Mouse (Mus musculus) CH12.LX (cell line): Measurements from ENCODE around the gene Hykk. TPM values are rescaled to one million over a fixed set of nuclear protein-coding genes. Genes with fewer than 3 reads are reported as not detected.

ENCODE experiments used
- DNase-seq: peaks from one replicate; pipeline ENCODE4 v3.0.0-alpha.2; 2013; ENCODE audit errors: extremely low read depth
- H3K27ac ChIP-seq: 2 replicates; pipeline ENCODE4 v1.5.1; 2012; ENCODE audit warnings: low read depth, mild to moderate bottlenecking, control low read depth, moderate library complexity; ENCODE audit not compliant: insufficient read depth
- H3K27me3 ChIP-seq: replicated peaks from 2 replicates; pipeline ENCODE3; 2012; ENCODE audit warnings: inconsistent platforms
- H3K36me3 ChIP-seq, 2 experiments: replicated peaks in 1 of 2; 2 replicates each; pipeline versions ENCODE3 to v1.6.1; 2012; ENCODE audit warnings: inconsistent platforms in 1 of 2, low read length in 1 of 2, mild to moderate bottlenecking in 1 of 2, mixed read lengths in 1 of 2, moderate library complexity in 1 of 2; ENCODE audit not compliant: control insufficient read depth in 1 of 2, insufficient read depth in 1 of 2
- H3K4me1 ChIP-seq, 2 experiments: 2 replicates each; pipeline ENCODE4 v1.6.1; 2012; ENCODE audit warnings: inconsistent platforms in 1 of 2, moderate library complexity in 1 of 2; ENCODE audit not compliant: insufficient read depth in 2 of 2, control insufficient read depth in 1 of 2
- H3K4me2 ChIP-seq: 2 replicates; pipeline ENCODE4 v1.6.1; 2012; ENCODE audit warnings: low read depth, mild to moderate bottlenecking, control low read depth; ENCODE audit not compliant: poor library complexity, insufficient read depth, severe bottlenecking
- H3K4me3 ChIP-seq, 3 experiments: fragments of 150-350 bp in 1 of 3; sonication (generic) in 1 of 3; replicated peaks in 1 of 3; 2 replicates each; pipeline versions ENCODE3 to v1.5.1; 2011 to 2012; ENCODE audit warnings: low read depth in 2 of 3, low read length in 2 of 3, mild to moderate bottlenecking in 2 of 3, moderate library complexity in 2 of 3, control low read depth in 1 of 3, improper control_type of control experiment in 1 of 3, inconsistent platforms in 1 of 3, mixed read lengths in 1 of 3; ENCODE audit not compliant: poor library complexity in 1 of 3
- H3K79me2 ChIP-seq: replicated peaks from 2 replicates; pipeline ENCODE4 v1.6.1; 2012; ENCODE audit warnings: mild to moderate bottlenecking, moderate library complexity; ENCODE audit not compliant: control insufficient read depth, poor library complexity, insufficient read depth, severe bottlenecking; ENCODE audit errors: extremely low read depth
- H3K9ac ChIP-seq: 2 replicates; pipeline ENCODE4 v1.6.1; 2012; ENCODE audit warnings: low read depth, mild to moderate bottlenecking, control low read depth, moderate library complexity; ENCODE audit not compliant: insufficient read depth
- H3K9me3 ChIP-seq: replicated peaks from 2 replicates; pipeline ENCODE3; 2012; ENCODE audit warnings: low read length, inconsistent platforms, mixed read lengths
- BHLHE40 ChIP-seq: IDR thresholded peaks from 2 replicates; pipeline ENCODE4 v1.6.1; 2011; ENCODE audit warnings: mild to moderate bottlenecking, low read depth, low read length, improper control_type of control experiment
- CHD2 ChIP-seq: IDR thresholded peaks from 2 replicates; pipeline ENCODE4 v1.6.1; 2011; ENCODE audit warnings: low read length, improper control_type of control experiment
- E2F4 ChIP-seq: IDR thresholded peaks from 2 replicates; pipeline ENCODE4 v1.6.1; 2011; ENCODE audit warnings: low read depth, low read length, improper control_type of control experiment; ENCODE audit not compliant: insufficient replicate concordance
- GABPA ChIP-seq: IDR thresholded peaks from 2 replicates; pipeline ENCODE4 v1.6.1; 2012; ENCODE audit warnings: low read depth, low read length, improper control_type of control experiment, inconsistent platforms; ENCODE audit not compliant: insufficient replicate concordance
- JUND ChIP-seq: conservative IDR thresholded peaks from 2 replicates; pipeline ENCODE4 v1.6.1; 2011; ENCODE audit warnings: low read depth, low read length, improper control_type of control experiment
- MAFK ChIP-seq: IDR thresholded peaks from 2 replicates; pipeline ENCODE4 v1.6.1; 2011; ENCODE audit warnings: low read length, improper control_type of control experiment; ENCODE audit not compliant: insufficient replicate concordance
- MAX ChIP-seq: IDR thresholded peaks from 2 replicates; pipeline ENCODE4 v1.6.1; 2011; ENCODE audit warnings: low read length, improper control_type of control experiment
- MEF2A ChIP-seq: IDR thresholded peaks from 2 replicates; pipeline ENCODE4 v1.6.1; 2014; ENCODE audit warnings: low read depth, mild to moderate bottlenecking, inconsistent platforms, low read length, improper control_type of control experiment, borderline replicate concordance
- MXI1 ChIP-seq: IDR thresholded peaks from 2 replicates; pipeline ENCODE4 v1.6.1; 2011; ENCODE audit warnings: mild to moderate bottlenecking, low read depth, low read length, improper control_type of control experiment
- NELFE ChIP-seq: IDR thresholded peaks from 2 replicates; pipeline ENCODE4 v1.6.1; 2011; ENCODE audit warnings: low read depth, low read length, improper control_type of control experiment
- NRF1 ChIP-seq: IDR thresholded peaks from 2 replicates; pipeline ENCODE4 v1.6.1; 2014; ENCODE audit warnings: low read depth, mild to moderate bottlenecking, inconsistent platforms, low read length, improper control_type of control experiment, moderate library complexity
- PAX5 ChIP-seq: IDR thresholded peaks from 2 replicates; pipeline ENCODE4 v1.6.1; 2012; ENCODE audit warnings: low read length, inconsistent platforms, mixed read lengths
- POLR2AphosphoS2 ChIP-seq: IDR thresholded peaks from 2 replicates; pipeline ENCODE4 v1.6.1; 2011; ENCODE audit warnings: low read depth, low read length, improper control_type of control experiment
- RCOR1 ChIP-seq: conservative IDR thresholded peaks from 2 replicates; pipeline ENCODE4 v1.6.1; 2012; ENCODE audit warnings: low read depth, mild to moderate bottlenecking, inconsistent platforms, low read length, improper control_type of control experiment
- SIN3A ChIP-seq: IDR thresholded peaks from 2 replicates; pipeline ENCODE4 v1.6.1; 2012; ENCODE audit warnings: low read length, improper control_type of control experiment, inconsistent platforms
- SMC3 ChIP-seq: IDR thresholded peaks from 2 replicates; pipeline ENCODE4 v1.6.1; 2011; ENCODE audit warnings: low read depth, low read length, improper control_type of control experiment
- TBP ChIP-seq: conservative IDR thresholded peaks from 2 replicates; pipeline ENCODE4 v1.6.1; 2011; ENCODE audit warnings: low read depth, low read length, improper control_type of control experiment
- TCF12 ChIP-seq: IDR thresholded peaks from 2 replicates; pipeline ENCODE4 v1.6.1; 2014; ENCODE audit warnings: low read depth, mild to moderate bottlenecking, inconsistent platforms, low read length, improper control_type of control experiment
- UBTF ChIP-seq: IDR thresholded peaks from 2 replicates; pipeline ENCODE4 v1.6.1; 2012; ENCODE audit warnings: low read depth, mild to moderate bottlenecking, inconsistent platforms, low read length, improper control_type of control experiment, moderate library complexity
- USF1 ChIP-seq: IDR thresholded peaks from 2 replicates; pipeline ENCODE4 v1.6.1; 2014; ENCODE audit warnings: low read depth, mild to moderate bottlenecking, inconsistent platforms, low read length, improper control_type of control experiment
- ZKSCAN1 ChIP-seq: IDR thresholded peaks from 2 replicates; pipeline ENCODE4 v1.6.1; 2012; ENCODE audit warnings: low read depth, inconsistent platforms, low read length, improper control_type of control experiment, borderline replicate concordance
- ZNF384 ChIP-seq: IDR thresholded peaks from 2 replicates; pipeline ENCODE4 v1.6.1; 2012; ENCODE audit warnings: low read depth, low read length, improper control_type of control experiment, inconsistent platforms
- dilution Hi-C: fragments of 300-500 bp; cut with MboI; formaldehyde crosslinking; loops from 2 replicates; pipeline ENCODE4 v1.14.3; 2020; ENCODE audit warnings: low sequenced_read_pairs; ENCODE audit not compliant: extremely low pct_unique_long_range_greater_than_20kb, extremely low pct_ligation_motif_present
- in situ Hi-C: fragments of 300-500 bp; cut with MboI; formaldehyde crosslinking; loops from 3 replicates; pipeline ENCODE4 v1.14.3; 2019; ENCODE audit warnings: low sequenced_read_pairs, low pct_ligation_motif_present, low pct_unique_long_range_greater_than_20kb, mixed read lengths
- polyA plus RNA-seq: library from polyadenylated mRNA; unstranded; fragments of >175 nt; gene quantifications from 2 replicates; pipeline ENCODE4 v1.2.1, GENCODE M21; 2012; ENCODE audit warnings: low read depth; ENCODE audit not compliant: insufficient read length
- total RNA-seq, 2 experiments: library from RNA; depleted of rRNA; stranded (reverse); fragments of 300-350 nt in 1 of 2; fragments of >200 nt in 1 of 2; gene quantifications; 2 replicates each; pipeline ENCODE4 v1.2.3; 2012 to 2014

Hykk gene
- total and polyA plus RNA-seq, 3 experiments, result 0.15 to 0.23 (median 0.17) TPM

- no peaks in the 10 kb centered on the region; a peak in 1 of 4 replicates for H3K4me1 ChIP-seq
- no peak overlapping the region for H3K9ac ChIP-seq
- no peak overlapping the region for H3K4me3 ChIP-seq
- H3K9me3 ChIP-seq, result peaks cover 6% of the 10 kb centered on the region
- in situ Hi-C loops, result no loop called here
- no peaks in the 10 kb centered on the region for H3K36me3 ChIP-seq
- TF ChIP-seq MAX, result no peak
- no peak for TF ChIP-seq RCOR1
- no peak for TF ChIP-seq NRF1
- no peak for TF ChIP-seq UBTF
- TF ChIP-seq NELFE, result no peak
- no peak for DNase-seq
- dilution Hi-C loops, result no loop called here
- no peak overlapping the region for H3K4me2 ChIP-seq
- no peaks in the 10 kb centered on the region for H3K79me2 ChIP-seq
- no peak overlapping the region for H3K27ac ChIP-seq
- H3K27me3 ChIP-seq, result no peaks in the 10 kb centered on the region
Observed at GRCm38 (mm10) chr9:54918781-54919180, 1.7 kb downstream of the Hykk start.

- Histone ChIP-seq H3K4me3 (no peak overlapping the region), H3K9me3 (peaks cover 6% of the 10 kb centered on the region), H3K9ac (no peak overlapping the region), H3K4me1 (no peaks in the 10 kb centered on the region; a peak in 1 of 4 replicates), H3K27ac (no peak overlapping the region), H3K27me3 (no peaks in the 10 kb centered on the region), H3K79me2 (no peaks in the 10 kb centered on the region), H3K4me2 (no peak overlapping the region), H3K36me3 (no peaks in the 10 kb centered on the region)
- in situ Hi-C loops, result no loop called here
- no peak for TF ChIP-seq MXI1
- no peak for TF ChIP-seq GABPA
- TF ChIP-seq POLR2AphosphoS2, result no peak
- TF ChIP-seq USF1, result no peak
- TF ChIP-seq NELFE, result no peak
- TF ChIP-seq ZNF384, result no peak
- no peak for TF ChIP-seq MAFK
- no peak for TF ChIP-seq CHD2
- no peak for TF ChIP-seq SIN3A
- no peak for TF ChIP-seq E2F4
- TF ChIP-seq BHLHE40, result no peak
- TF ChIP-seq MAX, result no peak
- TF ChIP-seq SMC3, result no peak
- TF ChIP-seq ZKSCAN1, result no peak
- no peak for TF ChIP-seq TCF12
- no peak for TF ChIP-seq MEF2A
- no peak for TF ChIP-seq JUND
- TF ChIP-seq TBP, result no peak
- no peak for TF ChIP-seq PAX5
- dilution Hi-C loops, result no loop called here
- no peak for DNase-seq
Observed at GRCm38 (mm10) chr9:54919946-54920345, 2.9 kb downstream of the Hykk start.
